Mouse (Mus musculus): ENCODE data around the gene Hmgb1.
"Not testable (repeated sequence)": the region's sequence is repeated elsewhere in the genome, so short reads cannot be mapped to it uniquely, and the experiment has no call there.

Gene Hmgb1

DNA sequence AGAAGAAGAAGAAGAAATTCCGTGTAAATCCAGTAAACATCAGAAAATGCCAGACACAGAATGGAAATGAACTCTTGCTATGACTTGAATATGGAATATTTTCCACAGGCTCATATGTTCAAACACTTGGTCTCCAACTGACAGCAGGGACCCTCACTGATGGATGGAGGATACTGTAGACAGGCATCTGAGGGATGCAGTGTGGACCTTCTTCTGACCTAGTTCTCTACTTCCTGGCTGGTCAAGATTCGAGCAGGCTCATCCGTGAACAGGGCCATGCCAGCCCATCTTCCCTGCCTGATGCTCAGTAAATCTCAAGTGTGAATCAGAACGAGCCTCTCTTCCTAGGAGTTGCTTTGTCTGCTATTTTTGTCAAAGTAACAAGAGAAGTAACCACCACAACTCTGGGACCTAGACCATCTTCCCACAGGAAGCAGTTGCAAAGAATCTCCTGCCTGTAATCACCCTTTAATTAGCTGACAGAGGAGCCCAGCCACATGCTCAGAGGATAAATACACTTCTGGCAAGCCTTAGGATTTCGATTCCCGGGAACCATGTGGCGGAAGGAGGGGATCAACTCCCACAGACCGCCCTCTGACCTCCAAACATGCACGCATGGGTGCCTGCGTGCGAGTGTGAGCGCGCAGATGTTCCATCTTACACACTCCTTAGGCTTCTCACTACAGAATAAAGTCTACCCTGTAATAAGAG, 32.1 kb downstream of the Hmgb1 start:
- intact Hi-C loops (cut with DNase I), result no loop called here

DNA sequence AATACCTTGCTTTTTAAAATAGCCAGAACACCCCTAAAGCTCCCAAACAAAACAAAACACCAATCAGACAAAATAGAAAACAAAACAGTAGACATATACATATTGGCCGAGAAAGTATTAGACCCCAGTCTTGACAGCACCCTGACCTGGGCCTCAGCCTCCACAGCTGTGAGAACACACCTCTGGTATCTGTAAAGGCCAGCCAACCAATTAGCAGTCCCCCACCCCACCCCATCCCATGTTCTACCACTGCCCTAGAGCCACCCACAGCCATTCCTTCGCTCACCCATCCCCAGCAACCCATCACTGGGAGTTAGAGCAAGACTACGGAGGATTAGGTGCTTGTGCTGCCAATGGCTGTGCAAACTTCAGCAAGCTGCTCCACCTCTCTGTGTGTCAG, 33.4 kb downstream of the Hmgb1 start:
- intact Hi-C loops (cut with DNase I), result no loop called here

DNA sequence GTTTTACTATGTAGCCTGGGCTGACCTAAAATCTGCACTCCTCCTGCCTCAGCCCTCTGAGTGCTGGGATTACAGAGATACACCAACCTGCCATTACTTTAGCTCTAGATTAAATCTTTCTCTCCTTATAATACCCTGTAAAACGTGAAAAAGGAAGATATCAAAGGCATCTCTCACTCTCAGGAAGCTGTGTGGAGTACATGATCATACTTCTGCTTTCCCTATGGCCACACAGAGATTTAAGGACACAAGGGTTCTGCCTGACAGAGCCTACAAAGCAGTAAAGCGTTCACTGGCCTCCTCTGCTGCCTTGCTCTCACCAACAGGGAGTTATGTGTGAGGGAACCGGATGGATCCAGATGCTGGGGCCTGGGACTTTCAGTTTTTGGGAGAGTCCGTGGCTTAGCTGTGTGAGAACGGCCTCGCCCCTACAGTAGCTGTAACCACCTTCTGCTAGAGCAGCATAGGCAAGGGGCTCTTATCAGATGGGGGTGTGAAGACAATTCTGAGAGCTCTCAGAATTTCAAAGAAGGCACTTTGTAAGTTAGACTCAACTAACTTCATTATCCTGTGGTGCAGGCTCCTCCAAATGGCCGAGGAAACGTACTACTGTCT, 36.8 kb downstream of the Hmgb1 start:
- intact Hi-C loops (cut with DNase I), result no loop called here

DNA sequence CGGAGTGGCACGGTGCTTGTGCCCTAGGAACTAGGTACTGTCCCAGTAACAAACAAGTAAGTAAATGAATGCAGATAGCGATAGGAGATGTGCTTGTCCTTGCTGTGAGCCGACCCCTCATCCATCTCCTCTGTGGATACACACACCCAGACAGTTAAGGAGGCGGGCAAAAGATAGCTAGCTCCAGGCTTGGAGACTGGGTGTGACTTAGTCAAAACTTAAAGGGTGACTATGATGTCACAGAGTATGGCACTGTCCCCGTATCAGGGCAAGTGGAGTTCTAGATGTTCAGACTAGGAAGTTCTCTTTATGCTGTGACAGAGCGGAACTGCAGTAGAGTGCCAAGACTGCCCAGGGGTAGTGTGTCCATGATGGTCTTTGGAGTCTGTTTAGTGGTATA, 37.6 kb downstream of the Hmgb1 start:
- intact Hi-C loops (cut with DNase I), result no loop called here

DNA sequence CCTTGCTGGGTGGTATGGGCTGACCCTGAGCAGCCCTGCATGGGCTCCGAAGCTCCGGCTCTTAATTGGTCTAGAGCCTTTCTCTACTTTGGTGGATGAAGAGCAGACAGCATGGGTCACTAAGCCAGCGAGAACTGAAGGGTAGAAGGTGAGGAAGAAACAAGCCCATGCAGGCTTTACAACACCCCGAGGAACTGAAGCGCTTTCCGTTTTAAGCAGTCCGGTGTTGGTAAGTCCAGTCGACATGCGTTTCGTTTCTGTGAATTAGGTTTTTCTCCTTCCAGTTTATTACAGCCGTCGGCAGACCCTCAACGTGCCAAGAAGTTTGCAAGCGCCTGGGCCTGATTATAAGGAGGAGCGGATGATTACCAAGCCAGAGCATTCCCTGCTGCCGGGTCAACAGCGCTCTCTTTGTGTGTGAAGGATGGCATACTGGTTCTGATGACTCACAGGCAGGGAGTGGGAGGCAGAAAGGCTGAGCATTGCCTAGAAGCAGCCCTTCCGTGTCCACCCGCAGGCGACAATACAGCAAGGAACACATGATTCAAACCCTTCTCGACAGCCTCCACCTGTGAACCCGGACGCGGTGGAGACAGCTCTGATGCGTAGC, 40.4 kb downstream of the Hmgb1 start:
- intact Hi-C loops (cut with DNase I), result no loop called here

DNA sequence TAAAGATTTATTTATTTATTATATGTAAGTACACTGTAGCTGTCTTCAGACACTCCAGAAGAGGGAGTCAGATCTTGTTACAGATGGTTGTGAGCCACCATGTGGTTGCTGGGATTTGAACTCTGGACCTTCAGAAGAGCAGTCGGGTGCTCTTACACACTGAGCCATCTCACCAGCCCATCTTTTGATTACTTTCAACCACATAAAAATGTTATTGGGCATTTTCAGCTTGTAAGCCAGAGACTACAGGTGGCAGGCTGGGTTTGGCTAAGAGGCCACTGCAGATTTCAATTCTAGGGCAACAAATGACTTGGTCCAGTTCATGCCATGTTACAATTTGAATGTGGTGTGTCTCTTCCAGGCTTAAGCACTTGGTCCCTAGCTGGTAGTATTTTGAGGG, 43.1 kb downstream of the Hmgb1 start:
- intact Hi-C loops (cut with DNase I), result not testable (repeated sequence)

DNA sequence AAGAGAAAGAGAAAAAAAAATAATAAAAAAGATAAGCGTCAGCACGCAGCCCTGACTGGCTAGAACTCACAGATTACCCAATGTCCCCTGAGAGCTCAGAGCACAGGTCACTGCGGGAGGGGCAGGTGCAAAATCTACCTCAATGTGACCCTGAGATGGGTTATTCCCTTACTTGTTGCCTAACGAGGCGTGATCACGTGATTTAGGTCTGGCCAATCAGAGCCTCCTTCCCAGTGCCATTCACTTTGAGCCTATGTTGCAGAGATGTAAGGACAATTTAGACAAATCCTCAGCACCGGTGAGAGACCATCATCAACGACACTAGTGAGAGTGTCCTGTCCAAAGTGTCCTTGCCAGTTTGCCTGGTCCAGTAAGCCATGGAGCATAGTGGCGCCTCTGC, 44.0 kb downstream of the Hmgb1 start:
- intact Hi-C loops (cut with DNase I), result no loop called here

DNA sequence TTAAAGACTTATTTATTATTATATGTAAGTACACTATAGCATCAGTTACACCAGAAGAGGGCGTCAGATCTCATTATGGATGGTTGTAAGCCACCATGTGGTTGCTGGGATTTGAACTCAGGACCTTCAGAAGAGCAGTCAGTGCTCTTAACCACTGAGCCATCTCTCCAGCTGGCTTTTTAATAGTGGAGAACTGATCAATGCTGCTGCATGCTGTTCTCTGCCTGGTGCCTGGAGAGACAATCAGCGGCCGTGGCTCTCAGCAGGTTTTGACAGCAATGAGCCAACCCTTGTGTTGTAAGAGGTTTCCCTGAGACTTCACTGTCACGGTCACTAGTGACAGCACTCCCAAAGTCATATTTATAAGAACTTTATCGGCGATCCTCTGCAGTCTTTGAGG, 46.2 kb downstream of the Hmgb1 start:
- intact Hi-C loops (cut with DNase I), result not testable (repeated sequence)

DNA sequence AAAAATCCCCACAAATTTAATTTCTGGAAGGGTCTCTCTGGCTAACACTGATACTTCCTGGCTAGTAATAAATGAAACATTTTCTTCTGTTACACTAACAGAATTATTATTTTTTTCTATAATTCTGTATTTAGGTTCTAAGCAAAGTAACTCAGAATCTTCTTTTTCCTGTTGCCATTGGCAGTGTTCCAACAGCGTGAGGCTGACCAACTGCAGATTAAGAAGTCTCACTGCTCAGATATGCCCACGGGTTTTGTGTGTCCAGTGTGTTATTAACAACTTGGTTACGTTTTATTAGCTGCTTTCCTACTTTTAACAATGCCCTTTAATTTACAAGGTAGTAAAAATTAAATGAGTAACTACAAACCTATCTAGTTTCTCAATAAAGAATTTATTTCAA, 46.8 kb downstream of the Hmgb1 start:
- intact Hi-C loops (cut with DNase I), result no loop called here

DNA sequence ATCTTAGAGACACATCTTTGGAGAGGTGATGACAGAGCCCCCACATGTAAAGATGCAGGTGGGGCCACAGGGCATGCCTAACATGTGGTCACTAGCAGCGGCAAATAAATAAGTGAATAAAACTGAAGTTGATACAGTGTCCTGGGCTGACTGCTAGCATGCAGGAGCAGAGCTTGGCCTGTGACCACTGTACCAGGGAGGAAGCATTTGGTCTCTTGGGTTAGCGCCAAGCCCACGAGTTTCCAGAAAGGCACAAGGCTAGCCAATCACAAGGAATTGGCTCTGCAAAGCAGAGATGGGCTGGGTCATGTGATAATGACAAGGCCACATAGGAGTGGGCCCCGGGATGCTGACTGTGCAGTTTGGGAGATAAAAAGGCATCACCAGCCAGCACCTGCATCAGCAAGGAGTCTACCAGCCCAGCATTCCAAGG, 47.3 kb downstream of the Hmgb1 start:
- intact Hi-C loops (cut with DNase I), result no loop called here

DNA sequence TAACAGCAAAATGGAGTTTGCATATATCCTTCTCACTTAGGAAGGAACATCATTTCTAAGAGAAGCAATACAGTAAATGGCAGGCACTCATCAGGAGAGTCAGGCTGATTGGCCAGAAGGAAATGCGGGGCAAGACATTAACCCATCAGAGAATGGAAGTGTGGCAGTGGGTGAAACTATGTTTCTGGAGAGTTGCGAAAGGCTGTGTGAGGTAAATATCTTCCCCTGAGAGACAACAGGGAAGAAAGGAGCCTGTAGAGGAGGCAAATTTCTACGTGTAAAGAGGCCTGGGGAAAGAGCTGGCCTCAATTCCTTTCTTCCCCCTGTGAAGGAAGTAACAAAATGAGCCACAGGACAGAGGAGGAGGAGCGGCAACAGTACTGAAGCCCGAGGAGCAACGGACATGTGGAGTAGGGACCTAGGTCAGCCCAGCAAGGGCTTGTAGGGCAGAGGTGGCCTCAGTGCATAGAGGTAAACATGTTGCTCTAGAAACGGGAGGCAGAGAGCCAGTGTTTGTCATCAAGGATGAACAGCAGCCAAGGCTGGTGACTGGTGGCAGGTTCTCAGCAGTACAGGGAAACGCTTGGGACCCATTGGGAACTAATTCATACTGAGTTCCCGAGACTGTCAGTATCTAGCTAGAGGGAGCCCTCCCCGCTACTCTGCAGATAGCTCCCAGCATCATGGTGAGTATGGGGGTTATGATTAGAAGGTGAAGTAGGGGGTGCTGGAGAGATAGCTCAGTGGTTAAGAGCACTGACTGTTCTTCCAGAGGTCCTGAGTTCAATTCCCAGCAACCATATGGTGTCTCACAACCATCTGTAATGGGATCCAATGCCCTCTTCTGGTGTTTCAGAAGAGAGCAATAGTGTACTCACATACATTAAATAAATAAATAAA, 48.6 kb downstream of the Hmgb1 start:
- intact Hi-C loops (cut with DNase I), result no loop called here

DNA sequence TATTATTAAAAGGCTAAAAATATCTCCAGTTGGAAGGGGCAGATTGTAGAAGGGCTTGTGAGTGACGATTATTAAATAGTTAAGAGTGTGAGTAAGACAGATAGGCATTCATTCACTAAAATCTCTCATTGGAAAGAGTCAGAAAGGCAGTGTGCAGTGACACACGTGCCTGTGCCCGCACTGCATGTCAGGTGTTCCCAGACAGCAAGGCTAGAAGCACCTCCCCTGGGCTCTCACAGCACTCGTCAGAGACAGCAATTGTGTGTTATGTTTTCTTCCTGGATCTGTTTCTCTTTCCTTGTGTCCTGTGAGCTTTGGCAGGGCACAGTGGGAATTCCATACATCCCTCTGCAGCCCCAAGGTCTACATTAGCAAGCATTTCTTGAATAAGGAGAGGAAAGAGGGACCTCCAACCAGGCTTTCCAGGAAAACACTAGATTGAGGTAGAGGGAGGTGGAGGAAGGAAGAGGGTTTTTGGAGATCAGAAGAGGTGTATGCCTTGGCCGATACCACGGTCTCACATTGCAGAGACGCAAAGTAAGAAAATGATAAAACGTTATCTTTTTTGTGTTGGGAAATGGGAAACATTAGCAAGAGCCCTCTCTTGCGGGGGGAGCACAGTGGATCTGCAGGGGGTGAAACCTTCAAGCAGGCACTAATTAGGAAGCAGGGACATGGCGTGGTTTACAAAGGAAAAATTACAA, 49.4 kb downstream of the Hmgb1 start:
- intact Hi-C loops (cut with DNase I), result no loop called here

DNA sequence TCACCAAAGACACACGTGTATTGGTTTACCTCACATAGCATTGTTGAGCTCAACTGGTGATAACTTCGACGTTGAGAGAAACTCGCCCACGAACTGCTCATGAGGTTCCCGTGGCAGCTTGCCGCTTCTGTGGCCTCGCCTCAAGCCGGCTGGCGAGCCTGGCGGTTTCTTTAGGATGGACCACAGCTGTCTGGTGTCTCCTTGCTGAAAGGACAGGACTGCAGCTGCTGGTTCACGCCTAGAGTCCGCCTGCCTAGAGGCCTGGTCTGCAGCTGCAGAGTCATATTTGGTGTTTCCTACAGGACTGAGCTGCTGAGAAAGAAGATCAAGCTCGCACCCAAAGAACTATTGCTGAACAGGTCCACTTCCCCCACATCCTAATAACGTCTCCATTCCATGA, 55.8 kb downstream of the Hmgb1 start:
- intact Hi-C loops (cut with DNase I), result no loop called here

DNA sequence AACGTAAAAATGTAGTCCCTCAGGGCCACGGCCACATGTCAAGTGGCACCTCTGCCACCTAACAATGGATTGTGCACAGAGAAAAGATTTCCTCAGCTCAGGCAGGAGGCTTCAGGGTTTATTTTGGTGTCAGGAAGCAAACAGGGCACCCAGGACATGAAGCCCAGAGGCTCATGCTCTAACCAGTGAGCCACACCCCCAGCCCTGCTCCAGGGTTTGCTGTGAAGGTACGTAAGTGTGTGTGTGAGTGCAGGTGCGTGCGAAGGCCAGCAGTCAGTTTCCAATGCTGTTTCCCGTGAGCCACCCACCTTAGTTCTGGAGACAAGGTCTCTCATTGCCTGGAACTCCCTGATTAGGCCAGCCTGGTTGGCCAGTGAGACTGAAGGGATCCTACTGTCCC, 60.5 kb downstream of the Hmgb1 start:
- intact Hi-C loops (cut with DNase I), result no loop called here

DNA sequence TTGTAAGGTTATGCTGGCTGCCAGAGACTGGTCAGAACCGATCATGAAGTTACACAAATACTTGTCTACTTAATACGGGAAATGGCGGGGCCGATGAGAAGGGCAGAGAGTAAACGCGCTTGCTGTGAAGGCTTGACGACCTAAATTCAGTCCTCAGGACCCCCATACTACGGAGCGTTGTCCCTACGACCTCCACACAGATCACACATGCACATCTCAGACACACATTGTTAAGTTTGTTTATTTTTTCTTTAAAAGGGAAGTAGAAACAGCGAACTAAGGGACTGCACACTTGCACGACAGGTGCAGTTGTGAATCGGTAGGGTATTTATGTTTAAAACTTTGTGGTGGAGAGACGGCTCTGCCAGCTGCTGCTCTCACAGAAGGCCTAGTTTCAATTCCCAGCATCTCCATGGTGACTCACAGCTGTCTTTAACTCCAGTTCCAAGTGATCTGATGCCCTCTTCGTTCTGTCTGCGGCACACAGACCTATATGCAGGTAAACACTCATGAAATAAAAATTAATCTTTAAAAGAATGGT, 64.9 kb downstream of the Hmgb1 start:
- intact Hi-C loops (cut with DNase I), result no loop called here

DNA sequence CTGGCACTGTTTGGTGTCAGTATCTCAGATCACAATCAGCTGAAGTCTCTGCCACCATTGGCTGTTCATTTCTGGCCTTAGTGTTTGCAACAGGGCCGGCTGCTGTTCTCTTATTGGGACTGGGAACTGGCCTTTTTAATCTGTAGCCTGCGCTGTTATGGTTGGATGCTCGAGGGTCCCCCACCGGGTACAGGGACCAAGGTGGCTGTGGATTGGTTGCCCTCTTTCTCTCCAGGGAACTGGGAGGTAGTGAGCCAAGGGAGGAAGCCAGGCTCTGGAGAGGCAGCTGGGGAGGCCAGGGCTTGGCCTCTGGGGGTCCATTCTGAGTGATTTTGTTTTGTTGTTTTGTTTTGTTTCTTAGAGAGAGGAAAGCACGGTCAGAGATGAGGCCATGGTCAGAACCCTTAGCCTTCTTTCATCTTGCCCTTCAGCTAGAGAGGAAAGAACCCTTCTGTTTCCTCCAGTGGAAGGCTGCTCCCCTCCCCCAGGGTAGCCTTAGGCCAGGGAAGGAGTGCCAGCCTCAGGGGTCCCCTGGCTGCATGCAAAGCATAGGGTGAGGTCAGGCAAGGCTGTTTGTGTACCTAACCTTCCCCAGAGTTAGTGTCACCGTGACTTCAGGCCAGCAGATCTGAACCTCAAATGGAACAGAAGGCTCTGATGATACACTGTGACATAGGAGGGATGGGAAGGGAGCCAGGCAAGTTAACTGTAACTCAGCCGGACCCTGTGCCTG, 66.3 kb downstream of the Hmgb1 start:
- intact Hi-C loops (cut with DNase I), result no loop called here

DNA sequence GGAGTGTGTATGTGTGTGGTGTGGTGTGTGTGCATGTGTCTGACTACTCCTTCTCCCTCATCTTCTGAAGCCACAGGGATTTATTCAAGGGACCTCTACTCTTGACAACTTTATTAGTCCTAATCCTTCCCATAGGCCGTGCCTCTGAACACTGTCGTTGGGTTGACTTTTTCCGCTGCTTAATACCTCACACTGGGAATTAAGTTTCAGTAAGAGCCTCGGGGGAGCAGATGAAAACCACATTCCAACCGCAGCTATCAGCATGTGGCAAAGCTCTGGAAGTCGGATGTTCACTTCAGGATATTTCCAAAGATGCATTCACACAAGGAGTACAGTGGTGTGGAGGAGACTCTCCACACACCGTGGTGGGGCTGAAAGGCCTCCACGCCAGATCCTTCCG, 69.7 kb downstream of the Hmgb1 start:
- intact Hi-C loops (cut with DNase I), result no loop called here

DNA sequence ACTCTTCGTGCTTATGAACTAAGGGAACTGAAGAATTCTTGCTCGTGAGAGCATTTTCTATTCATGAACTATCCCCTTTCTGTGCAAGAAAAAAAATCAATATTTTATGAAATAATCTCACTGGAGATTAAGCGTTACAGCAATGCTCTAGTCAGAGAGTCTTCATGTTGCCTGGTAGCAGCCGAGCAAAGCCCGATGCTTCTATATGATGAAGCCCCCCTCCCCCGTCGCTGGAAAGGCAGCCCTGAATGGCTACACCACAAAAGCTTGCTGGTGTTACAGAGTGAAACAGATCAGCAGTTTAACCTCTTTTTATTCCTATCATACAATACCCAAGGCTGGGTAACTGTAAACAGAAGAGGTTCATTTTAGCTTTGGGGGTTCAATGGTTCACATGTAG, 70.3 kb downstream of the Hmgb1 start:
- intact Hi-C loops (cut with DNase I), result no loop called here

DNA sequence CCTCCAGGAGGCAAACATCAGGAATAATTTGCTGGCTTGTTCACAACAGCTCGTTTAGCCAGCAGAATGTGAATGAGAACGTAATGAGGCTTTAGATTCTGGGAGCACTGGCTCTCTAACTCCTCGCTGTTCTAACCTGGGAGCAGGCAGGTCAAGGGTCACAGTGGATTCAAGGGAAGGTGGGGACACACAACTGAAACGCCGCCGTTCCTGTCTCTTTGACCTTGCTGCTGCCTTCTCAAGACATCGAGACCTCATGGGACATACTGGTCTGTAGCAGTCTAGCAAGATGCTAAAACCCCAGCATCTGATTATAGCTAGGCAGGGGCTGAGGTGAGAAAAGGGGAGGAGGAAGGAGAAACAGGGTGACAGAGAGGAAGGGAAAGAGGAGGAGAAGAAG, 70.8 kb downstream of the Hmgb1 start:
- intact Hi-C loops (cut with DNase I), result no loop called here

DNA sequence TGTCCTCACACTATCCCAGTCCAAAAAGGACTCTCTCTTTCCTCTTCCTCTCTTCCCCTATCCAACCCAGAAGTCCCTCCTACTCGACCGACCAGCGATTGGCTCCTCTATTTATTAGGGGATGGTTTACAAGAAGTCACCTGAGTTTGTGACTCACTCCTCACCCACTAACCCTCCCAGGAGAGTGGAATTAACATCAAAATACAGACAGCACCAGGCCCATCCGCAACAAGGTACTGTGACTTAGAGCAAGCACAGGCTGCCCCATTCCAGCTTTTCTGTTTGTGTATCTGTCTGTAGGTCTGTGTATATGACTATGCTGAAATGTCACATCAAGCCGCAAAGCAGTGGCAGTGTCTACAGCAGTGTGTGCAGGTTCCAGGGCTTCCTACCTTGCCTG, 71.7 kb downstream of the Hmgb1 start:
- intact Hi-C loops (cut with DNase I), result no loop called here
